Mouse (Mus musculus) ES-Bruce4 (cell line): Measurements from ENCODE around the gene Zfp36l1. TPM values are rescaled to one million over a fixed set of nuclear protein-coding genes. Genes with fewer than 3 reads are reported as not detected.

Source experiments
- H3K27ac ChIP-seq: 2 replicates; pipeline ENCODE4 v1.5.1; 2012; ENCODE audit warnings: low read length, inconsistent platforms; ENCODE audit not compliant: insufficient read depth
- H3K27me3 ChIP-seq: 2 replicates; pipeline ENCODE4 v1.6.1; 2012; ENCODE audit warnings: mild to moderate bottlenecking, low read length, inconsistent platforms; ENCODE audit not compliant: control insufficient read depth, poor library complexity, insufficient read depth, severe bottlenecking
- H3K36me3 ChIP-seq: 2 replicates; pipeline ENCODE4 v1.6.1; 2012; ENCODE audit warnings: inconsistent platforms, mild to moderate bottlenecking, low read length, moderate library complexity; ENCODE audit not compliant: control insufficient read depth, poor library complexity, insufficient read depth, severe bottlenecking
- H3K4me1 ChIP-seq: one replicate; pipeline ENCODE4 v1.8.1; 2011; ENCODE audit warnings: low read length; ENCODE audit not compliant: control insufficient read depth, insufficient read depth
- H3K4me3 ChIP-seq: 2 replicates; pipeline ENCODE4 v1.5.1; 2011; ENCODE audit warnings: low read depth, mild to moderate bottlenecking, low read length
- H3K9ac ChIP-seq: 2 replicates; pipeline ENCODE4 v1.6.1; 2012; ENCODE audit warnings: low read depth, mild to moderate bottlenecking, inconsistent platforms; ENCODE audit not compliant: poor library complexity, severe bottlenecking
- H3K9me3 ChIP-seq: replicated peaks from 2 replicates; pipeline ENCODE4 v1.6.1; 2012; ENCODE audit warnings: mild to moderate bottlenecking, low read length, inconsistent platforms; ENCODE audit not compliant: control insufficient read depth, poor library complexity, insufficient read depth, severe bottlenecking
- CTCF ChIP-seq: IDR thresholded peaks from one replicate; pipeline ENCODE4 v1.8.1; 2011; ENCODE audit warnings: low read depth, low read length
- EP300 ChIP-seq: IDR thresholded peaks from 2 replicates; pipeline ENCODE4 v1.6.1; 2011; ENCODE audit warnings: low read depth, low read length; ENCODE audit not compliant: insufficient read depth
- POLR2A ChIP-seq: IDR thresholded peaks from one replicate; pipeline ENCODE4 v1.8.1; 2011; ENCODE audit warnings: low read length; ENCODE audit not compliant: insufficient read depth
- polyA plus RNA-seq: library from polyadenylated mRNA; stranded (reverse); fragments of >200 nt; gene quantifications from 2 replicates; pipeline ENCODE4 v1.2.4, GENCODE M21; 2011; ENCODE audit warnings: low read depth; ENCODE audit not compliant: missing spikeins, insufficient read depth, insufficient read length

Zfp36l1 gene
- polyA plus RNA-seq, 1 experiment = 75.7 TPM

DNA sequence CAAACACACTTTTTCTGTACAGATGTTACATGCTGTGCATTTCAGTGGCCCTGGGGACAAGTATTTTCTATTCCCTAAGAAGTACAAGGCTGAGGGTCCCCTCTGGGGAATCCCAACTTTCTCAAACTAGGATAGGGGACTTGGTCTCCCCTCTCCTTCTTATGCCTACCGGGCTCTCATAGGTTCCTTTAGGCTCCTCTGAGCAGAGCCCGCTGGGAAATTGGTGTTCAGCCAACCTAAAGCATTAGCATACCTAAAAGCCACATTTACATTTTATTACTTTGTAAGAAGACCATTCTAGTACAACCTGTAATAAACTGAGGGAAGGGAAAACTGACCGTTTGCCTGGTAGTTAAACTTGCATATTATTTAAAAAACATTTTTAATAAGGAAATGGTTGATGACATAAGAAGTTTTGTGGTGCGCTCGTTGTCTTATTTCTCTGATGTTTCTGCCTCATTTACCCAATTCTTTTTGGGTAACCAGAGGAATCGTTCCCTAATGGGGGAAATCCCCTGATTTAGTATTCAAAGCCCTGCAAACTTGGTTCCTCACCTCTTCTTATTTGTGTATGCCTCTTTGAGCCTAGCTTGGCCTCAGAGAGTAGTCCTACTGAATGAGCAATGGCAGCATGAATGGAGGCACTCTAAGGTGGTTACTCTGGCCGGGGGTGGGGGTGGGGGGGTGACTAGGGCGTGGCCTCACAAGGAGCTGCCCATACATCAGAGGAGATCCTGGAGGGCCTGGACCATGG is 42.1 kb downstream of the Zfp36l1 start:
- Histone ChIP-seq H3K9me3 (no peaks in the 10 kb centered on the region), H3K36me3 (no peaks in the 10 kb centered on the region), H3K27ac (no peak overlapping the region), H3K9ac (no peak overlapping the region), H3K4me1 (peaks cover 2% of the 10 kb centered on the region), H3K27me3 (no peaks in the 10 kb centered on the region), H3K4me3 (no peak overlapping the region)
- TF ChIP-seq POLR2A (no peak), EP300 (no peak), CTCF (no peak)

DNA sequence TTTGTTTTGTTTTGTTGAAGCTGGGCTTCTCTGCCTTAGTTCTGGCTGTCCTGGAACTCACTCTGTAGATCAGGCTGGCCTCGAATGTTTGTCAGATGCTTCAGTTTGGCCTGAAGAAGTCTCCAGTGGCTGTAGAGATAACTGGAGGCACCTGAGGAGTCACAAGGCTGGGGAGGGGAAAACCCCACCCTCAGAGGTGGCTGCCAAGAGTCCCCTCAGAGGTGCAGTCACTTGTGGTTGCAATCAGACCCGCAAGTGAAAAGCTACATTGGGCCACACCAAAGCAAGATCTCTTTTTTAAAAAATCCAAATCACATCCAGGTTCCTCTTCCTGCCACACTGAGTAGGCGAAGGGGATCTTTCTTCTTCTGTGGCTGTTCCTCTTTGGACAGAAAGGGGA is 43.8 kb downstream of the Zfp36l1 start:
- Histone ChIP-seq H3K27me3 (no peaks in the 10 kb centered on the region), H3K4me3 (no peak overlapping the region), H3K36me3 (no peaks in the 10 kb centered on the region), H3K4me1 (peaks cover 2% of the 10 kb centered on the region), H3K9ac (no peak overlapping the region), H3K9me3 (no peaks in the 10 kb centered on the region), H3K27ac (no peak overlapping the region)
- no peak for TF ChIP-seq EP300

DNA sequence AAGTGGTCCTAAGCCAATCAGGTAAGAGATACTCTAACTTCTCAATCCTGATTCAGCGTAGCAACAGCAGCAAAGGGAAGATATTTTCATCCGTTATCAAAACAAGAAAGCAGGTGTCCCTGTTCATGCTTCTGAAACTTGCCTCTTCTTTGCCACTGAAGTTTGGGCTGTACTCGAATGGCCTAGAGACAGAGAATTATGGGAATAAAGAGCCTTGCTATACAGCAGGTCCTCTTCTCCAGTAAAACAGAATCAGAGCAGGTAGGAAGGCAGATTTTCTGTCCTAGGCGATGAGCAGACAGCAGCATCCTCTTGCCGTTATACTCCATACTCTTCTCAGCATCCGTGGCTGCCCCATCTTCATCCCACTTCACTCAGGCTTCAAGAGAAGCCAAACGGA is 44.8 kb downstream of the Zfp36l1 start:
- H3K9ac ChIP-seq = no peak overlapping the region
- no peak overlapping the region for H3K4me3 ChIP-seq
- peaks cover 2% of the 10 kb centered on the region for H3K4me1 ChIP-seq
- H3K9me3 ChIP-seq = no peaks in the 10 kb centered on the region
- no peak overlapping the region for H3K27ac ChIP-seq
- no peaks in the 10 kb centered on the region for H3K36me3 ChIP-seq
- no peak for TF ChIP-seq POLR2A
- no peak for TF ChIP-seq CTCF
- TF ChIP-seq EP300 = no peak
- no peaks in the 10 kb centered on the region for H3K27me3 ChIP-seq

DNA sequence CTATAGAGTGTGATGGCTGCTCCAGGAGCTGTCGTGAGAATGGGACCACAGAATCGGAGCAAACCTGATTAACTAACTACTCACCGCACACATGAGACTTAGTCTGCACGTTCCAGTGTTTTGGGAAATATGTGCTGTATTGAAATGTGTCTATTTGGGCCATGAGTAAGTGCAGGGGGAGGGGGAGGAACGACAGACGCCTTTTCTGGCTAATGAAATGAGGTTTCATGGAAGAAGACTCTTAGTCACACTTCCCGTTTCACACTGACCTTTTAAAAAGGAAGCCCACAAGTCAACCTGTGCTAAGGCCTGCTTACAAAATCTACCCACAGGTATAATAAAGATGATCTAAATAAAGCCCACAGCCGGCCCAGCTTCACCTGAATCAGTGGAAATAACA is 47.8 kb downstream of the Zfp36l1 start:
- TF ChIP-seq CTCF (no peak), EP300 (no peak), POLR2A (no peak)
- Histone ChIP-seq H3K27ac (no peak overlapping the region), H3K4me1 (peaks cover 9% of the 10 kb centered on the region), H3K9ac (no peak overlapping the region), H3K27me3 (no peaks in the 10 kb centered on the region), H3K36me3 (no peaks in the 10 kb centered on the region), H3K9me3 (no peaks in the 10 kb centered on the region), H3K4me3 (no peak overlapping the region)

DNA sequence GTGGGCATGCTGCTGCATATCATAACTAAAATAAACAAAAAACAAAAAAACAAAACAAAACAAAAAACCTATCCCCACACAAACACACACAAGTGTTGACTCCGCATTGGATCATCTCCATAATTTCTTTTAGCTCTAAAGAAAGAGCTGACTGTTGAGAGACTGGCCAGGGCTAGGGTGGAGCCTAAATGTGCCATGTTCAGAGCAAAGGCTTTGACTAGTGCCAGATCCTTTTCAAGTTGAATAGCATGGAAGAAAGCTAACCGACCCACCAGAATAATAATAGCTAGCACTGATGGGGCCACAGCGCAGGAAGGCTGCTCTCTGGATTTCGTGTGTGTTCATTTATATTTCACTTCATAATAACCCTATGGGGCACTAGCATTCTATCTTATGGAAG is 48.5 kb downstream of the Zfp36l1 start:
- Histone ChIP-seq H3K9ac (no peak overlapping the region), H3K27me3 (no peaks in the 10 kb centered on the region), H3K4me3 (no peak overlapping the region), H3K36me3 (no peaks in the 10 kb centered on the region), H3K27ac (no peak overlapping the region), H3K4me1 (peaks cover 11% of the 10 kb centered on the region), H3K9me3 (no peaks in the 10 kb centered on the region)
- TF ChIP-seq EP300 (no peak), POLR2A (no peak), CTCF (no peak)

DNA sequence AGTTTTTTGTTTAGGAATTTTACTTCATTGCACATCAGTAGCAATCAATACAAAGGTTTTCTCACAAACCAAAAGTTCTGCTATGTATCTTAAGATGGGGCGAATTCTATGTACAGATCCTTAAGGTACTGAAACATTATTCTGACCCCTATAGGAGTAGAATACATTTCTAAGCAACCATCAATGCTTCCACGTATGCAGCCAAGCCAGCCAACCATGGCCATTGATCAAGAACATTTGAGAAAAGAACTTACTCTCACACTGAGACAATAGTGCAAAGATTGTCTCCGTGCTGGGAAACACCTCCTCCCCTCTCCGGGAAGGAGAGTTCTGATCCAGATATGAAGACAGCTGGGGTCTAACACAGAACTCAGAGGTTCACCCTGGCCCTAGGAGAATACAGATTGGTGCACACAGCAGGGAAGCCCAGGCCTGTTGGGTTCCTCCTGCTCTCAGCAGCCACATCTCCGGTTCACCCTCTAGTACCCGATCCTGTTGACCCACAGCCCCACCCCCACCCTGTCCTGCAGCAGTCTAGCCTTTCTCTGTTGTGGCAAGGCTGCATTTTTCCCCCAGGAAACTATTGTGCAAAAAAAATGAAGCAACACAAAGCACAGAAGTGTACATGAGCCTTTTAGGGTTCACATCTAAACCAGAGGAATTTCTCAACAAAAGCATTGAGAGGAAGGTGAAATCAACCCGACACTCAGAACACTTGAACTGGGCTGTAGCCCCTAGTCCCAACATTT is 49.2 kb downstream of the Zfp36l1 start:
- H3K36me3 ChIP-seq = no peaks in the 10 kb centered on the region
- H3K27ac ChIP-seq = no peak overlapping the region
- H3K4me1 ChIP-seq = peaks cover 11% of the 10 kb centered on the region
- no peak overlapping the region for H3K4me3 ChIP-seq
- TF ChIP-seq EP300 = no peak
- TF ChIP-seq POLR2A = no peak
- no peak for TF ChIP-seq CTCF
- H3K27me3 ChIP-seq = no peaks in the 10 kb centered on the region
- H3K9ac ChIP-seq = no peak overlapping the region
- no peaks in the 10 kb centered on the region for H3K9me3 ChIP-seq
